Comparison of ENCODE assay signal across 18 mouse cellular contexts in genomic region chr12:103514354-103514753, GRCm38 (mm10). TPM values are rescaled to one million over a fixed set of nuclear protein-coding genes. Genes with fewer than 3 reads are reported as not detected.
DNase-seq lines count a peak whose midpoint lies in the region; ATAC-seq lines count a peak whose summit lies in the region.
"Had no signal": no experiment of that assay in that cellular context is flagged by ENCODE, and none has a peak within 500 bp of the region (broad histone marks: within the 10 kb centered on the region; RNA-seq: fewer than 3 reads in every experiment).

No protein-coding gene starts in this region.

- no peak for ATAC-seq in heart, embryonic 12.5 days (ENCODE audit: insufficient number of reproducible peaks, low FRiP score)
- ATAC-seq: intestine, postnatal 0 days; liver, postnatal 0 days had no signal

- no peaks in the 10 kb centered on the region for H3K36me3 ChIP-seq in heart, embryonic 10.5 days
- no peaks in the 10 kb centered on the region for H3K36me3 ChIP-seq in heart, embryonic 12.5 days
- H3K36me3 ChIP-seq: embryonic facial prominence, embryonic 12.5 days; hindbrain, embryonic 12.5 days had no signal

- no peaks in the 10 kb centered on the region for H3K9me3 ChIP-seq in heart, embryonic 10.5 days
- H3K9me3 ChIP-seq in heart, embryonic 12.5 days (replicated peaks), result no peaks in the 10 kb centered on the region
- H3K9me3 ChIP-seq: embryonic facial prominence, embryonic 12.5 days; hindbrain, embryonic 12.5 days had no signal

- peaks cover 3% of the 10 kb centered on the region; the same call in 1 of the 2 replicates for H3K4me1 ChIP-seq in heart, embryonic 10.5 days
- no peaks in the 10 kb centered on the region for H3K4me1 ChIP-seq in heart, embryonic 12.5 days (replicated peaks)
- H3K4me1 ChIP-seq: embryonic facial prominence, embryonic 12.5 days had no signal

- no peak overlapping the region for H3K27ac ChIP-seq in heart, embryonic 10.5 days
- no peak overlapping the region for H3K27ac ChIP-seq in heart, embryonic 12.5 days (ENCODE audit: poor library complexity, severe bottlenecking)
- H3K27ac ChIP-seq: embryonic facial prominence, embryonic 12.5 days; hindbrain, embryonic 12.5 days; macrophage had no signal

- H3K4me2 ChIP-seq in heart, embryonic 12.5 days, result no peak overlapping the region
- H3K4me2 ChIP-seq: embryonic facial prominence, embryonic 12.5 days; hindbrain, embryonic 12.5 days had no signal

- WGBS in heart, embryonic 10.5 days, result 68% methylated on average over 3 of the region's 3 CpGs
- WGBS in heart, embryonic 12.5 days, result 71% methylated on average over 3 of the region's 3 CpGs

- no peak overlapping the region for H3K9ac ChIP-seq in heart, embryonic 12.5 days
- H3K9ac ChIP-seq: embryonic facial prominence, embryonic 12.5 days; hindbrain, embryonic 12.5 days; liver, postnatal 0 days had no signal

- H3K27me3 ChIP-seq in heart, embryonic 10.5 days (ENCODE audit: insufficient read depth, poor library complexity, severe bottlenecking), result no peaks in the 10 kb centered on the region
- H3K27me3 ChIP-seq in heart, embryonic 12.5 days (replicated peaks), result no peaks in the 10 kb centered on the region
- H3K27me3 ChIP-seq: embryonic facial prominence, embryonic 12.5 days; hindbrain, embryonic 12.5 days had no signal

- intact Hi-C loops in left cerebral cortex, postnatal 25 days (cut with DNase I), result no loop called here

- no peak overlapping the region for H3K4me3 ChIP-seq in heart, embryonic 10.5 days
- no peak overlapping the region for H3K4me3 ChIP-seq in heart, embryonic 12.5 days
- H3K4me3 ChIP-seq: embryonic facial prominence, embryonic 12.5 days; hindbrain, embryonic 12.5 days; myocyte had no signal

- DNase-seq in heart, embryonic 10.5 days (ENCODE audit: low spot score), result peak; percentile 73
- DNase-seq in right cerebral cortex, adult 18-20 months, result peak; percentile 82
- no peak for DNase-seq in right cerebral cortex, postnatal 4 days
- peak; percentile 41 to 80 for DNase-seq in left cerebral cortex, postnatal 25 days (ENCODE audit: low spot score in 2 of 2)
- DNase-seq in adrenal gland, postnatal 10 days, result no peak
- no peak for DNase-seq in kidney, postnatal 25 days
- DNase-seq in cerebellum, postnatal 25 days, result no peak
- DNase-seq: gastrocnemius, postnatal 10 days; kidney, postnatal 36 days; liver, postnatal 0 days had no signal

RNA-seq across cellular contexts. Expression of gene Ppp4r4, which starts 17.7 kb away (rescaled TPM):
- 0.17 and 1.6 TPM in 2 replicates for polyA plus RNA-seq in heart, embryonic 10.5 days (2016; fragmentation: Nextera tagmentation; extraction: Ambion mirVana)
- 0.41 and 0.48 TPM in 2 replicates for polyA plus RNA-seq in heart, embryonic 12.5 days (2016; fragmentation: Nextera tagmentation; extraction: Ambion mirVana)
- total RNA-seq in left cerebral cortex, postnatal 25 days (2021), result 10 to 100 TPM; 21.5 to 23.4 TPM
- 1 to 10 TPM; 2.3 to 3.2 TPM for total RNA-seq in adrenal gland, postnatal 10 days (2021)

RNA-seq across cellular contexts. Expression of gene Ifi27l2b, which starts 57.3 kb away (rescaled TPM):
- polyA plus RNA-seq in heart, embryonic 10.5 days (2016; fragmentation: Nextera tagmentation; extraction: Ambion mirVana), result 0.17 and 0.20 TPM in 2 replicates
- 0.31 TPM in 1 of 2 replicates, not detected in the other for polyA plus RNA-seq in heart, embryonic 12.5 days (2016; fragmentation: Nextera tagmentation; extraction: Ambion mirVana)
- total RNA-seq in left cerebral cortex, postnatal 25 days (2021), result not detected
- total RNA-seq in adrenal gland, postnatal 10 days (2021), result not detected
- total RNA-seq: gastrocnemius, postnatal 10 days had no signal
- polyA plus RNA-seq: embryonic facial prominence, embryonic 12.5 days; hindbrain, embryonic 12.5 days; limb, embryonic 14.5 days; liver, postnatal 0 days; macrophage; myocyte; testis, adult 2 months had no signal

Comparison
In these comparisons a context has a peak if more than half of its experiments do, and no peak if none do; other contexts are left out.
1. DNase-seq: peak in heart, embryonic 10.5 days (single experiment), right cerebral cortex, adult 18-20 months (single experiment) and left cerebral cortex, postnatal 25 days (2 of 2); none in right cerebral cortex, postnatal 4 days (single experiment), adrenal gland, postnatal 10 days (single experiment), kidney, postnatal 25 days (0 of 2) and cerebellum, postnatal 25 days (0 of 2).
2. RNA of gene Ppp4r4, which starts 17.7 kb away (total RNA-seq): 21.5 to 23.4 TPM in left cerebral cortex, postnatal 25 days; 2.3 to 3.2 TPM in adrenal gland, postnatal 10 days; every median in the first group is over 4 times any median in the second.